Mouse (Mus musculus) 3T3-L1 (cell line): Measurements from ENCODE around the gene Prm3.

Experiments used
- DNase-seq: peaks from one replicate; pipeline ENCODE4 v3.0.0-alpha.2; 2015; ENCODE audit warnings: low read depth, low spot score

Prm3 gene

GRCm38 (mm10) chr16:10802420-10802819 lies 11.7 kb upstream of the Prm3 start:
- peak; percentile 28 for DNase-seq

- no peak for DNase-seq
These were observed 5.3 kb upstream of the Prm3 start, which contains the start of gene Prm2 for GRCm38 (mm10) chr16:10796034-10796433. Prm2 (minus strand) TSS chr16:10796134.

GRCm38 (mm10) chr16:10788866-10789265 lies 1.8 kb downstream of the Prm3 start:
- no peak for DNase-seq

GRCm38 (mm10) chr16:10788271-10788670 lies 2.4 kb downstream of the Prm3 start, which contains the start of gene Tnp2:
Tnp2 (minus strand) TSS chr16:10788660.
- DNase-seq: no peak

GRCm38 (mm10) chr16:10787548-10788058 lies 3.1 kb downstream of the Prm3 start:
- DNase-seq: peak; percentile 54

- peak; percentile 85 for DNase-seq
These were observed 3.7 kb downstream of the Prm3 start for GRCm38 (mm10) chr16:10786782-10787547.

GRCm38 (mm10) chr16:10786288-10786687 lies 4.4 kb downstream of the Prm3 start:
- peak; percentile 99 for DNase-seq

- DNase-seq: peak; percentile 99
These were observed 5.1 kb downstream of the Prm3 start, which contains the start of gene Socs1 for GRCm38 (mm10) chr16:10785371-10786231. Socs1 (minus strand) TSS chr16:10785536.

GRCm38 (mm10) chr16:10784793-10785370 lies 5.8 kb downstream of the Prm3 start:
- DNase-seq: peak; percentile 93

- DNase-seq: peak; percentile 54
These were observed 6.6 kb downstream of the Prm3 start for GRCm38 (mm10) chr16:10783883-10784792.

- DNase-seq: peak; percentile 58
These were observed 7.3 kb downstream of the Prm3 start for GRCm38 (mm10) chr16:10783451-10783850.

- DNase-seq: peak; percentile 64
These were observed 7.6 kb downstream of the Prm3 start for GRCm38 (mm10) chr16:10783152-10783434.

- DNase-seq: no peak
These were observed 8.2 kb downstream of the Prm3 start for GRCm38 (mm10) chr16:10782377-10783151.

- peak; percentile 88 for DNase-seq
These were observed 8.8 kb downstream of the Prm3 start for GRCm38 (mm10) chr16:10781862-10782371.

- DNase-seq: peak; percentile 16
These were observed 10.0 kb downstream of the Prm3 start for GRCm38 (mm10) chr16:10780631-10781120.

GRCm38 (mm10) chr16:10777579-10778160 lies 13.0 kb downstream of the Prm3 start:
- DNase-seq: peak; percentile 23

- peak; percentile 92 for DNase-seq
These were observed 14.4 kb downstream of the Prm3 start for GRCm38 (mm10) chr16:10776322-10776721.

GRCm38 (mm10) chr16:10774726-10775125 lies 16.0 kb downstream of the Prm3 start:
- DNase-seq: no peak

GRCm38 (mm10) chr16:10773543-10773942 lies 17.2 kb downstream of the Prm3 start:
- no peak for DNase-seq
